Mouse (Mus musculus): Measurements from ENCODE around the gene Pdhb.

Gene Pdhb

GRCm38 (mm10) chr14:8190556-8190955, 17.7 kb upstream of the Pdhb start:
- DNase-seq = no peak

DNA sequence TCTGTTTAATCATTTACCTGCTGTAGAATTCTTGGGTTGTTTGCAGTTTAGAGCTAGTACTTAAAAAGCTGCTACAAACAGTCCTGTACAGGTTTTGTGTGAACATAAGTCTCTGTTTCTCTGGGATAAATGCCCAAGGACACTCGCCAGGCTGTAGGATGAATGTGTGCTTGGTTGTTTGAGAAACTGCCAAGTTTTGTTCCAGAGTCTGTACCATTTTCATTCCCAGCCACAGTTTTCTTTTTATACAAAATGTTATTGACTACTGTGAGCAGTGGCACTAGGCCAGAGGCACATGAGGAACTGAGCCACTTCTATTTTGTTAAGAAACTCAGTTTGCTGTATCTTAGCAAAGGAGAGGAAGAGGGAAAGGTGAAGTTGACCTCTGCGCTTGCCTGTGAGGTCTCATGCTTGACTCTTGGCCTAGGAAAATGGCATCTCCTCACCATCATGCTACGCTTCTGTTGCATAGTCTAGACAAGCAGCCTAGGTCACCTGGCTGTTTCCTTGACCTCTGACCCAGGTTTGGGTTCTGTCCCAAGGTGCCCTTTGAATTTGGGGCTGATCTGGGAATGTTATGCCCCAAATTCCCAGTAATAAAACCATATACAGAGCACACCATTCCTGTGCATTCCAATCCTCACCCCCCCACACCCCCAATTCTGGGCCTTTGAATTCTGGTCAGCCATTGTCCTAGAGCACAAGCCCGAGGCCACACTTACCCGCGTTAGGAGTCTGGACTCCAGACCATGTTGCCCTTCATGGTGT, 13.6 kb upstream of the Pdhb start:
- DNase-seq = no peak

DNA sequence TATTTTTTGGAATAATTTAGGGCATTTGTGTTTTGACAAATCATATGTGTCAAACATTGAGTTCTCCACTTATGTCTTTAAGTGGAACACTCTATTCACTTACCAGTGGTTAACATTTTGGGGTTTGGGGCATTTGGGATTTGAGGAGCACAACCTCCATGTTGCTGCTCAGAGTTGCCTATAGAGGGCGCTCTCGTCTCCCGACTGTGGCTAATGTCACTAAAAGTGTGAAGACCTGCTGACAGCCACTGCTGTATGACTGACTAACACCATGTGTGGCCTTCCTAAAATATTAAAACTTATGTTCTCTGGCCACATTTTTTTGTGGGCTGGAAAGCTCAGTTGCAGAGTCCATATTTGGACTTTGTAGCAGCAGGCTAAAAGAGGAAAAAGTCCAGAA, 10.5 kb upstream of the Pdhb start:
- no peak for DNase-seq

GRCm38 (mm10) chr14:8180371-8181035, 7.7 kb upstream of the Pdhb start:
- DNase-seq = no peak

DNA sequence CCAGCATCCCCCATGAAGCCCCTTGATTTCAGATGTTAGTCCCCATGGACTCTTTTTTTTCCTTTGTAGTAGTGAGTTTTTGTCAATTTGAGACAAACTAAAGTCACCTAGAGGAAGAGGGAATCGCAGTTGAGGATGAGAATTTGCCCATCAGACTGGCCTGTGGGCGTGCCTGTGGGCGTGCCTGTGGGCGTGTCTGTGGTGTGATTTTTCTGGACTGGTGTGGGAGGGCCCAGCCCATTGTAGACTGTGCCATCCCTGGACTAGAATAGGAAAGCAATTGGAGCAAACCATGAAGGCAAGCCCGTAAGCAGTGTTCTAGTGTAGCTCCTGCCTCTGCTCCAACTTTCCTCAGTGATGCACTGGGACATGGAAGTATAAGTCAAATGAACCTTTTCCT, 3.4 kb upstream of the Pdhb start:
- DNase-seq = no peak

DNA sequence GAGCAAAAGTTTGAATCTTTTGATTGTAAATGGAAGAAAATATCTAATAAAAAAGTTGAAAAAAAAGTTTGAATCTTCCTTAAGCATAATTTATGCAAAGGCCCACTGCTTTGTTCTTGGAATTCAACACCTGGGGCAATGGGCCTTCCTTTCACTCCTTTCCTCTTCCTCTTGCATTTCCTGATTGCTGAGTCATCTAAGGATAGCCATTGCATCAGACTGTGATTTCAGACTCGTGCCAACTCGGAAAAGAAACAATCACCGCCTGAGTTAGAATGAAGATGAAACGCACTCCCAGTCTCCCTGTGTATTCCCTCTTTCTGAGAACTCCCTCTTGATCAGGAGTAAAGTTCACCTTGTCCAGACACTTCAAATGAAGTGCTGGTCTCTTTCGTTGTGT, 1.8 kb upstream of the Pdhb start:
- peak; percentile 30 for DNase-seq

GRCm38 (mm10) chr14:8173542-8174250, 871 bp upstream of the Pdhb start:
- peak; percentile 75 for DNase-seq

DNA sequence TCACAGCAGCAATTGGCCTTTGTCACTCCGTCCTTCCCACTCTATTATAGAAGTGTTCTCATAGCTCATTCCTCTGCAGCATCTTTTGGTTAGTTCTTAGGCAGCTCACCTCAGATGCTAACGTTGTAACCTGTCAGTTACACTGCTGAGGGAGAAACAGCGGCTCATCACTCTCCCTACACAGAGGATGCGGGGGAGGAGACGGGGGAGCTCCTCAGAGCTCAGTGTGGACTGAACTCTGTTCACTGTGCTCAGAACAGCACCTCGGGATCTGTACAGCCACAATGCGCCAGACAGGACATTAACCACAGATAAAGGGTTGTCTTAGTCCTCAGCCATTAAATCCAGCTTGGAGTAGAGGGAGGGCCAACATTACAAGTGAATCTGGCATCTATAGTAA, 8.4 kb downstream of the Pdhb start:
- DNase-seq = no peak

- DNase-seq = no peak
Measured at GRCm38 (mm10) chr14:8161777-8162176, 11.0 kb downstream of the Pdhb start.

GRCm38 (mm10) chr14:8159141-8159540, 13.7 kb downstream of the Pdhb start:
- DNase-seq = no peak

GRCm38 (mm10) chr14:8158721-8159120, 14.1 kb downstream of the Pdhb start:
- no peak for DNase-seq

DNA sequence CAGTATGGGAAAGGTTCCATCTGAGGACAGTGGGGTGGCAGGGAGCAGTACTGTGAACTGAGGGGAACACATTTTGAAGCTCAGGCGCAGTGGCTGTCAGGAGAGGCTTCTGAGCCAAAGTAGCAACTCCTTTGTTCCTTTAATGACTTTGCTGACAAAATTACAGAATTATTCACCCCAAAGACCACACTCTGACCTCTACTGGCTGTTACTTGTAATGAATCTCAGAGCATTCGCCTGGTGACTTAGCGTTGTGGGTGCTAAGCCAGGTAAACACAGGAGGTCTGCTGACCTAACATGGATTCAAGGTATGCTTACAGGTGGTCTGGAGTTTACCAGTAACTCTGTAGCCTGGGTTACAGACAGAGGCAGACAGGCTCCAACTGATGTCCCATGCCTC, 15.9 kb downstream of the Pdhb start:
- DNase-seq = no peak

GRCm38 (mm10) chr14:8154072-8154471, 18.8 kb downstream of the Pdhb start:
- no peak for DNase-seq

GRCm38 (mm10) chr14:8151757-8152156, 21.1 kb downstream of the Pdhb start:
- no peak for DNase-seq

- no peak for DNase-seq
Measured at GRCm38 (mm10) chr14:8148842-8149241, 24.0 kb downstream of the Pdhb start.

DNA sequence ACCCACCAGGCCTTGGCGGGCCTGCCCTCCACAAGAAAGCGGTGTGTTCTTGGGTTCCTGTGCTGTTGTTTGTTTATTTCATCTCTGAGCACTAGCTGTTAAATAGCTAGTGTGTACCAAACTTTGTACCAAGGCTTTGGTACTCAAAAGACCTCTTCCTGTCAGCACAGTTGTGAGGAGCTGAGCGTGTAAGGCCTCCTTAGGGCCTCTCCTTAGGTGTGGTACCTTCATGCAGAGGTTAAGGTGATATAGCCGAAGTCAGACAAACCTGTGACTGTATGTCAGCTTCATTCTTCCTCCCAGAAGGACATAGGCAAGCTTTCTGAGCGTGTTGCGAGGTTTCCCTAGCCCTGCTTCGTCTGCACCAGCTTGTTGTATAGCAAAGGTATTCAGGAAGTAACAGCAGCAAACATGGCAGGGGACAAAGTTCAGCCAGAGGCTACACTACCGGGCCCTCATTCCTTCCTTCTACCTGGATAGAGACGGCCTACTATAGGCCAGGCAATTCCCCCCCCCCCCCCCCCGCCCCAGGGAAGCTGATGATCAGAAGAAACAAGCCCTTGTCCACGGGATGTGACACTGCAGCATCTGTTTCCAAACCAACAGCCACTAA, 26.1 kb downstream of the Pdhb start:
- no peak for DNase-seq

GRCm38 (mm10) chr14:8145594-8146558, 26.9 kb downstream of the Pdhb start:
- no peak for DNase-seq

DNA sequence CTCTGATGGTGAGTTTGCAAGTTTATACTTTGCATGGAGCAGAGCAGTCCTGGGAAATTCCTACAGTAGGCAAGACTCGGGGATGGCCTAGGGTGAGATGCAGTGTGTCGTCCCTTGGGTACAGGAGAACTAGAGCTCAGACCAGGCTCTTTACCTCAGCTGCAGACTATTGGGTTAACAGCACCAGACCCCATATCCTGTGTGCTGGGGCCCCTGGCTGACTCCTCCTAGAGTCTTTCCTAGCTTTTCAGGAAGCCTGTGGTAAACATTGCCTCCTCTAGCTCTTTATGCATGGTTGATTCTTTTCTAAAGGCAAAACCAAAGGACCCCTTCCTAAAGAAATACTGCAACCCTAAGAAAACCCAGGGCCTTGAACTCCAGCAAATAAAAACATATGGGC, 31.7 kb downstream of the Pdhb start:
- no peak for DNase-seq

DNA sequence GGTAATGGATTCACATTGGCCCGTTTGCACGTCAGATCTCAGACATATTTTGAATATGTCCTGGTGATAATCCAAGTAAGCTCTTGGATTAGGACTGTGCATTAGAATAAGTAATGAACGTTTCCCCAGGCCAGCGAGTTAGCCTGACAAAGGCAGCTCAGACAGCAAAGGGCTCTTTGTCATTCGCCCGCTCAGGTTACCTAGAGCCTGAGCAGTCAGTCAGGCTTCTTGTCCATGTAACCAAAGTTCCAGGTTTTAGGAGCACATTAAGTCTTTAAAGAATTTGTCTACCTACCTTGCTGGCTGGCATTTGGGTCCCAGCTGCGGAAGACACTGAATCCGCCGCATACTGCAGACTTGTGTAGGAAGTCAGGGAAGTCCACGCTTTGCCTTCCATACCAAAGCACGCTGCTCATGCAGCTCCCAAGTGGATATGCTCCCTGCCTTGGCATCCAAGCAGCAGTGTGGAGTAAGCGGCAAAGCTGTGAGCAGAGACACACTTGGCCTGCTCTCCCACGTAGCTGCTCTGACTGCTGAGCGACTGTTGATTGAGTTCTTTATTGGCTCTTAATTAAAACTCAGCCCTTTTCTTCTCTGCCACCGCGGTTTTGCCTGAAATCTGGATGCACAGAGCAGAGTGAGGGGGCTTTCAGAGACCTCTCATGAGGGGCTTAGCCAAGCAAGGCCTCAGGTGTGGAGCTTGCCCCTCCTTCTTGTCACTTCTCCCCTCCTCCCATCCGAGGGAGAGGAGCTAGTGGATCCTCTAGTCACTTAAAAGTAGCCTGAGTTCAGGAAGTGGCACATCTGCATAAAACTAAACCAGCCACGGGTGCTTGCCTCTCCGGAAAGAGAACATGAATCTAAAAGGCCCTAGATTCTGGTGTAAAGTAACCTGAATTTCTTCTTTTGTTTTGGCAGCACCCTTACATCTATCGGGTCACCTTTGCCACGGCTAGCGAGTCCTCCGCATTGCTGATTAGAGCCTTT, 32.8 kb downstream of the Pdhb start:
- no peak for DNase-seq

DNA sequence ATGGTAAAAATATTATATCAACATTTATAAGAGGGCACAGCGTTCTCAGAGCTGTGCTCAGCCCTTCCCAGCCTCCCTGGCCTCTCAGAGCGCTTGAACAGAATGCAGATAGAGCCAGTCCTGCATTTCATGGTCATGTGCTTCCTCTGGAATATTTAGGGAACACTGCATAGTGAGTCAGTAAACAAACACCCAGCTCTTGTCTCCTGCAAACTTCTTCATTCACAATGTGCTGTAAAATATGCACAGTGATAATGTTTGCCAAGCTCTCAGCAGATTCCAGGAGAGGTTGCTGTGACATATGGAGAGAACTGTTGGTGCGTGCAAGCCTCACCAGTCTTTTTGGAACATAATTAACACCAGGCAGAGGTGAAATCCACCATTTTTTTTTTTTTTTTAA, 37.7 kb downstream of the Pdhb start:
- DNase-seq = peak; percentile 81

GRCm38 (mm10) chr14:8134234-8134633, 38.6 kb downstream of the Pdhb start:
- no peak for DNase-seq
